34 mouse cellular contexts compared by ENCODE assay signal in the genomic region with DNA sequence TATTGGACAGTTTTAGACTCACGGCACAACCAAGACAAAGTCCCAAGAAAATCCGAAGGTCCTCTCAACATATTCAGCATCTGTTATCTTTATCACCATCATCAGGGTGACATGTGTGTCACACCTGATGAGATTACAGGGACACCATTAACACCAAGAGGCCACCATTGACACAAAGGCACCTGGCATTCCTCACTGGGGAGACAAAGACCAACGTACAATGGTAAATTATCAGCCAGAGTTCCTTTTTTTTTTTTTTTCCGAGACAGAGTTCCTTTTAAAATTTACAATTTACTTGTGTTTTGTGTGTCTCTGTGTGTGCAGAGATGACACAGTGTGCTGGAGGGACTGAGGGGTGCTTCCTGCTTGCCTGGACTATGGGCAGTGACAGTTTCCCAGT. TPM values are rescaled to one million over a fixed set of nuclear protein-coding genes. Genes with fewer than 3 reads are reported as not detected.
"Had no signal": no experiment of that assay in that cellular context is flagged by ENCODE, and none has a peak within 500 bp of the region (broad histone marks: within the 10 kb centered on the region; RNA-seq: fewer than 3 reads in every experiment).

No protein-coding gene starts in this region.

- H3K27ac ChIP-seq: limb, embryonic 10.5 days; limb, embryonic 12.5 days; limb, embryonic 13.5 days; limb, embryonic 15.5 days; liver, embryonic 12.5 days; liver, embryonic 13.5 days; liver, embryonic 14.5 days; liver, embryonic 15.5 days; lung, embryonic 15.5 days; macrophage; midbrain, embryonic 10.5 days; midbrain, embryonic 12.5 days; midbrain, embryonic 13.5 days; midbrain, embryonic 15.5 days; neural tube, embryonic 12.5 days had no signal

- H3K9ac ChIP-seq: limb, embryonic 12.5 days; limb, embryonic 13.5 days; limb, embryonic 15.5 days; liver, embryonic 12.5 days; liver, embryonic 13.5 days; liver, embryonic 14.5 days; liver, embryonic 15.5 days; liver, postnatal 0 days; lung, embryonic 14.5 days; lung, embryonic 15.5 days; midbrain, embryonic 12.5 days; midbrain, embryonic 13.5 days; midbrain, embryonic 15.5 days; neural tube, embryonic 12.5 days had no signal

- DNase-seq: left cerebral cortex, postnatal 4 days; liver; liver, embryonic 13.5 days; liver, postnatal 0 days; lung, adult 18-20 months; lung, adult 2 months; lung, embryonic 14.5 days; lung, postnatal 10 days; lung, postnatal 14 days; lung, postnatal 36 days; lung, postnatal 4 days; midbrain, embryonic 14.5 days had no signal

- H3K36me3 ChIP-seq: limb, embryonic 10.5 days; limb, embryonic 12.5 days; limb, embryonic 13.5 days; limb, embryonic 15.5 days; liver, embryonic 12.5 days; liver, embryonic 13.5 days; liver, embryonic 15.5 days; lung, embryonic 15.5 days; midbrain, embryonic 10.5 days; midbrain, embryonic 12.5 days; midbrain, embryonic 13.5 days; midbrain, embryonic 15.5 days; neural tube, embryonic 12.5 days had no signal

- H3K4me3 ChIP-seq: limb, embryonic 10.5 days; limb, embryonic 12.5 days; limb, embryonic 13.5 days; limb, embryonic 15.5 days; liver, embryonic 12.5 days; liver, embryonic 13.5 days; liver, embryonic 15.5 days; lung, embryonic 15.5 days; megakaryocyte, embryonic 14.5 days; midbrain, embryonic 10.5 days; midbrain, embryonic 12.5 days; midbrain, embryonic 13.5 days; midbrain, embryonic 15.5 days; myocyte; neural tube, embryonic 12.5 days had no signal

- H3K9me3 ChIP-seq: limb, embryonic 10.5 days; limb, embryonic 12.5 days; limb, embryonic 13.5 days; limb, embryonic 15.5 days; liver, embryonic 12.5 days; liver, embryonic 13.5 days; liver, embryonic 15.5 days; lung, embryonic 15.5 days; midbrain, embryonic 10.5 days; midbrain, embryonic 12.5 days; midbrain, embryonic 13.5 days; midbrain, embryonic 15.5 days; neural tube, embryonic 12.5 days had no signal

- H3K27me3 ChIP-seq: limb, embryonic 12.5 days; limb, embryonic 13.5 days; limb, embryonic 15.5 days; lung, embryonic 15.5 days; midbrain, embryonic 12.5 days; midbrain, embryonic 13.5 days; midbrain, embryonic 15.5 days; neural tube, embryonic 12.5 days had no signal

- H3K4me1 ChIP-seq: limb, embryonic 13.5 days; limb, embryonic 15.5 days; neural tube, embryonic 12.5 days had no signal

RNA-seq across cellular contexts. Expression of a gene that starts 8.1 kb away (rescaled TPM):
- total RNA-seq: liver, adult 2 months; megakaryocyte progenitor cell, adult 5-6 weeks; midbrain, postnatal 0 days; monocyte, adult 5-6 weeks had no signal
- polyA plus RNA-seq: liver, embryonic 13.5 days; liver, embryonic 16.5 days; macrophage; neural tube, embryonic 11.5 days had no signal
